Mouse (Mus musculus) T-cell, adult 2 months (primary cell): ENCODE measurements around the gene Cdx4.
A peak's percentile ranks its signal among the peaks of the same experiment; 100 is the strongest.

Experiments
- DNase-seq: peaks from one replicate; pipeline ENCODE4 v3.0.0; 2022; ENCODE audit warnings: low spot score

The Cdx4 gene

GRCm38 (mm10) chrX:103321146-103321545 is at the start of gene Cdx4:
TSS of gene Cdx4 (plus strand) at chrX:103321398.
- no peak for DNase-seq

- DNase-seq = peak; percentile 1
These were observed 46.9 kb upstream of the Cdx4 start for GRCm38 (mm10) chrX:103274325-103274724.

GRCm38 (mm10) chrX:103286899-103287722 is 34.1 kb upstream of the Cdx4 start:
- no peak for DNase-seq

- DNase-seq = no peak
These were observed 33.3 kb upstream of the Cdx4 start for GRCm38 (mm10) chrX:103287846-103288377.

GRCm38 (mm10) chrX:103288485-103289330 is 32.5 kb upstream of the Cdx4 start:
- no peak for DNase-seq

GRCm38 (mm10) chrX:103298937-103299336 is 22.3 kb upstream of the Cdx4 start:
- no peak for DNase-seq

GRCm38 (mm10) chrX:103308262-103308661 is 12.9 kb upstream of the Cdx4 start:
- no peak for DNase-seq

GRCm38 (mm10) chrX:103311723-103312122 is 9.5 kb upstream of the Cdx4 start:
- DNase-seq = no peak

GRCm38 (mm10) chrX:103314146-103314545 is 7.1 kb upstream of the Cdx4 start:
- DNase-seq = no peak

- DNase-seq = no peak
These were observed 4.7 kb downstream of the Cdx4 start for GRCm38 (mm10) chrX:103325900-103326299.

GRCm38 (mm10) chrX:103329386-103329785 is 8.2 kb downstream of the Cdx4 start:
- DNase-seq = no peak

GRCm38 (mm10) chrX:103331125-103331858 is 10.1 kb downstream of the Cdx4 start:
- no peak for DNase-seq

GRCm38 (mm10) chrX:103341369-103342113 is 20.3 kb downstream of the Cdx4 start:
- DNase-seq = no peak

- no peak for DNase-seq
These were observed 34.6 kb downstream of the Cdx4 start for GRCm38 (mm10) chrX:103355784-103356183.

- peak; percentile 50 for DNase-seq
These were observed 35.1 kb downstream of the Cdx4 start, which contains the start of gene Chic1 for GRCm38 (mm10) chrX:103356287-103356686. TSS of gene Chic1 (plus strand) at chrX:103356476.

GRCm38 (mm10) chrX:103356761-103357236 is 35.6 kb downstream of the Cdx4 start:
- DNase-seq = peak; percentile 0

- no peak for DNase-seq
These were observed 45.0 kb downstream of the Cdx4 start for GRCm38 (mm10) chrX:103366201-103366600.

- DNase-seq = no peak
These were observed 47.5 kb downstream of the Cdx4 start for GRCm38 (mm10) chrX:103368650-103369049.

GRCm38 (mm10) chrX:103371221-103371620 is 50.0 kb downstream of the Cdx4 start:
- DNase-seq = no peak

- DNase-seq = peak; percentile 1
These were observed 50.4 kb downstream of the Cdx4 start for GRCm38 (mm10) chrX:103371627-103372026.

- no peak for DNase-seq
These were observed 53.1 kb downstream of the Cdx4 start for GRCm38 (mm10) chrX:103374250-103374649.
